Mouse (Mus musculus) fat pad, adult 2 months (tissue): ENCODE data around the gene P2rx3.

Source experiments
- DNase-seq: peaks from one replicate; pipeline ENCODE4 v3.0.0-alpha.2; 2011; ENCODE audit warnings: low read depth, low spot score; ENCODE audit errors: extremely low read depth

Gene P2rx3

GRCm38 (mm10) chr2:85046222-85046621, 9.0 kb upstream of the P2rx3 start:
- DNase-seq: no peak

GRCm38 (mm10) chr2:85043623-85044022, 6.4 kb upstream of the P2rx3 start:
- no peak for DNase-seq

- DNase-seq: no peak
Measured at GRCm38 (mm10) chr2:85038336-85038735, 1.1 kb upstream of the P2rx3 start.

GRCm38 (mm10) chr2:85036507-85037046, 685 bp downstream of the P2rx3 start:
- no peak for DNase-seq

GRCm38 (mm10) chr2:85034169-85034568, 3.1 kb downstream of the P2rx3 start:
- no peak for DNase-seq

GRCm38 (mm10) chr2:85033121-85033520, 4.1 kb downstream of the P2rx3 start:
- no peak for DNase-seq

- no peak for DNase-seq
Measured at GRCm38 (mm10) chr2:85030989-85031388, 6.3 kb downstream of the P2rx3 start.

- DNase-seq: no peak
Measured at GRCm38 (mm10) chr2:85029897-85030296, 7.4 kb downstream of the P2rx3 start.

GRCm38 (mm10) chr2:85027281-85027680, 10.0 kb downstream of the P2rx3 start:
- DNase-seq: no peak

- no peak for DNase-seq
Measured at GRCm38 (mm10) chr2:85026178-85026577, 11.1 kb downstream of the P2rx3 start.

GRCm38 (mm10) chr2:85022043-85022442, 15.2 kb downstream of the P2rx3 start:
- no peak for DNase-seq

GRCm38 (mm10) chr2:85014588-85014982, 22.7 kb downstream of the P2rx3 start:
- no peak for DNase-seq

GRCm38 (mm10) chr2:85013826-85014587, 23.3 kb downstream of the P2rx3 start:
- DNase-seq: no peak

GRCm38 (mm10) chr2:85012679-85013078, 24.6 kb downstream of the P2rx3 start:
- no peak for DNase-seq

- DNase-seq: peak; percentile 16
Measured at GRCm38 (mm10) chr2:85011906-85012604, 25.2 kb downstream of the P2rx3 start.

GRCm38 (mm10) chr2:85009212-85009611, 28.1 kb downstream of the P2rx3 start:
- DNase-seq: no peak

- no peak for DNase-seq
Measured at GRCm38 (mm10) chr2:85007729-85008128, 29.5 kb downstream of the P2rx3 start.

- DNase-seq: no peak
Measured at GRCm38 (mm10) chr2:85006600-85006999, 30.7 kb downstream of the P2rx3 start.

- DNase-seq: no peak
Measured at GRCm38 (mm10) chr2:85004341-85004740, 32.9 kb downstream of the P2rx3 start.

- DNase-seq: no peak
Measured at GRCm38 (mm10) chr2:85002575-85002974, 34.7 kb downstream of the P2rx3 start.

- DNase-seq: no peak
Measured at GRCm38 (mm10) chr2:85001497-85001896, 35.8 kb downstream of the P2rx3 start.
